Mouse (Mus musculus): ENCODE measurements around the gene Psmb1. TPM values are rescaled to one million over a fixed set of nuclear protein-coding genes. Genes with fewer than 3 reads are reported as not detected.

Gene Psmb1
- polyA plus RNA-seq, 1 experiment from 2014 or later: 223 TPM

GRCm38 (mm10) chr17:15528887-15529286 lies 29.3 kb upstream of the Psmb1 start:
- Histone ChIP-seq H3K4me1 (ENCODE audit: control insufficient read depth, insufficient read depth, low read length) (peaks cover 7% of the 10 kb centered on the region; the same call in 1 of the 2 replicates), H3K9ac (ENCODE audit: low read depth, low read length) (no peak overlapping the region), H3K27me3 (ENCODE audit: control insufficient read depth, insufficient read depth, low read length) (no peaks in the 10 kb centered on the region), H3K36me3 (ENCODE audit: control insufficient read depth, insufficient read depth, low read length) (peaks cover 2% of the 10 kb centered on the region; the same call in 1 of the 2 replicates), H3K9me3 (replicated peaks; ENCODE audit: control insufficient read depth, low read length) (no peaks in the 10 kb centered on the region), H3K27ac (ENCODE audit: low read depth, low read length) (no peak overlapping the region), H3K4me3 (ENCODE audit: low read depth, low read length) (no peak overlapping the region), H3K4me2 (no peak overlapping the region)
- 79% methylated on average over 2 of the region's 2 CpGs for WGBS (ENCODE audit: insufficient replicate concordance)
- no peak for ATAC-seq (replicated peaks; ENCODE audit: insufficient number of reproducible peaks, low FRiP score, low TSS enrichment)

DNA sequence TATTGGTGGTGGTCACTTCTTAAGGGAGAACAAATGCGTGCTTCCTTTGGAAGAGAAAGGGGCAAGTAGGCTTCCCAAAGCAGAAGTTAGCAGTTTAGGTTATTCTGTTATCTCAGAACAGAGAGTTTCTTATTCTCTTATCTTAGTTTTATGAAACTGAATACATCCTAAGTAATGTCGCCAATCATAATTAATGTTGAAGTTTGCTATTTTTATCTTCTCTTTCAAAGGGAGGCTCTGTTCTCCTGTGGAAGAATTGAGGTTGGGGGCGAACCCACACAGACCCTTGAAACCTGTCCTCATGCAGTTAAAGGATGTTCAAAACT lies 28.2 kb upstream of the Psmb1 start:
- no peaks in the 10 kb centered on the region for H3K27me3 ChIP-seq (ENCODE audit: control insufficient read depth, insufficient read depth, low read length)
- H3K9ac ChIP-seq (ENCODE audit: low read depth, low read length): peak overlapping the region; percentile 92
- peak overlapping the region; percentile 85 for H3K4me2 ChIP-seq
- H3K36me3 ChIP-seq (ENCODE audit: control insufficient read depth, insufficient read depth, low read length): peaks cover 2% of the 10 kb centered on the region; the same call in 1 of the 2 replicates
- ATAC-seq (replicated peaks; ENCODE audit: insufficient number of reproducible peaks, low FRiP score, low TSS enrichment): no peak
- 49% methylated on average over 3 of the region's 3 CpGs for WGBS (ENCODE audit: insufficient replicate concordance)
- no peaks in the 10 kb centered on the region for H3K9me3 ChIP-seq (replicated peaks; ENCODE audit: control insufficient read depth, low read length)
- H3K4me3 ChIP-seq (ENCODE audit: low read depth, low read length): peak overlapping the region; percentile 89
- 0 out of 2 replicates have a peak overlapping the region, but pooled peaks have one; percentile 78 for H3K27ac ChIP-seq (ENCODE audit: low read depth, low read length)
- H3K4me1 ChIP-seq (ENCODE audit: control insufficient read depth, insufficient read depth, low read length): peaks cover 7% of the 10 kb centered on the region; the same call in 1 of the 2 replicates

DNA sequence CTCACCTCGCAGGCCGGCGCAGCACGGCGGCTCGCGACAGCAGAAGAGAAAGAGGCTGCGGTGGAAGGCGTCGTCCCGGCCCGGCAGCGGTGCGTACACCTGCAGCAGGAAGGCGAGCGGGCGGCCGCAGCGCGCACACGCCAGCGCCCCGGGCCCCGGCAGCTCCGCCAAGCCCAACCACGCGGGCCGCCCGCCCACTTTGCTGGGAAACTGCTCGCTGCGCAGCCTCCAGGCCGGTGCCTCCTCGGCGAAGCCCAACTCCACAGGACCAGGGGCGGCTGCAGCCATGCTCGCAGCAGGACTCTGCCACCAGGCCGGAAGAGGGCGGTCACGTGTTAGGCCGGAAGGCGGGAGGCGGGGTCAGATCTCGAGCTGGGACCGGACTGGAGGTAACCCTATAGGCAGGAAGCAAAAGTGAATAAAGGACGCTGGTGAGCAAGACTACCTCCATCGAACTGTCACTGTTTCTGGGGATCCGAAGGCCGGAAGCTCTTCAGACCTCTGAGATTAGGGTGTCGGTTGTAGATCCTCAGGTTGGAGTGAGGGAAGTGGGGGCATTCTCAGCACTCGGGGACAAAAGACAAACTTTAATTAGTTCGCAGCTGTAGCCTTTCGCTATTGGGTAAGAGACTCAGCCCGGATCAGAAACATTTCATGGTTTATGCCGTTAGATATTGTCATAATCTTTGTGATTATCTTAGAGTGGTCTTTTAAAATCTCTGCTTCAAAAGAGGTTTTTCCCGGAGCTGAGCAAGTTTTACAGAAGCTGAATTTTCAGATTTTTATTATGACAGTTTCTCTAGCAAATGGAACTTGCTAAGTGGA lies 27.6 kb upstream of the Psmb1 start, which contains the start of gene Pdcd2:
Pdcd2 (minus strand) TSS at position 316 of the 825 bp plus-strand sequence.
- under 1% methylated on average over 54 of the region's 55 CpGs for WGBS (ENCODE audit: insufficient replicate concordance)
- peak within 1 kb of the TSS; percentile 78 for H3K27ac ChIP-seq (ENCODE audit: low read depth, low read length)

DNA sequence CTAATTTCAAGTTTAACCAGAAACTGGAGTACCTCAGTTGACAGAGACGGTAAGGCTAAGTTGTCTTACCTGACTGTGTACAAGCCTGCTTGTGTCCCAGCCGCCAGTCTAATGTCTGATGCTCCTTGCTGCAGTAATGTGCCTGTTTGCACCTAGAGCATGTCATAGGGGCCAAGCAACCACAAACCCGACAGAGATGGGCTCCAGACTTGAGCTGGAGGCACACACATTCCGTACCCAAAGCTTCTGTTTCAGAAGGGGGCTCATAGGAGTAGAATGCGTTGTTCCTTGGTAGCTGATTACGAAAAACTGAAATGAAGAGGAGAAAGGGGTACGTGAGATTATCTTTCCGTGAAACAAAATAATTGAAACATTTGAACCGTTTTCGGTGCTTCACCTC lies 26.8 kb upstream of the Psmb1 start:
- peak overlapping the region; percentile 85 for H3K4me2 ChIP-seq
- peaks cover 6% of the 10 kb centered on the region for H3K36me3 ChIP-seq (ENCODE audit: control insufficient read depth, insufficient read depth, low read length)
- no peak for ATAC-seq (replicated peaks; ENCODE audit: insufficient number of reproducible peaks, low FRiP score, low TSS enrichment)
- WGBS (ENCODE audit: insufficient replicate concordance): 15% methylated on average over 10 of the region's 10 CpGs
- no peaks in the 10 kb centered on the region for H3K27me3 ChIP-seq (ENCODE audit: control insufficient read depth, insufficient read depth, low read length)
- H3K4me1 ChIP-seq (ENCODE audit: control insufficient read depth, insufficient read depth, low read length): peaks cover 7% of the 10 kb centered on the region; the same call in 1 of the 2 replicates
- H3K4me3 ChIP-seq (ENCODE audit: low read depth, low read length): peak overlapping the region; percentile 89
- H3K9me3 ChIP-seq (replicated peaks; ENCODE audit: control insufficient read depth, low read length): no peaks in the 10 kb centered on the region
- H3K27ac ChIP-seq (ENCODE audit: low read depth, low read length): no peak overlapping the region
- H3K9ac ChIP-seq (ENCODE audit: low read depth, low read length): peak overlapping the region; percentile 92

More for the DNA sequence above, 27.6 kb upstream of the Psmb1 start, which contains the start of gene Pdcd2:
- peak within 1 kb of the TSS; percentile 85 for H3K4me2 ChIP-seq
- peaks cover 7% of the 10 kb centered on the region; the same call in 1 of the 2 replicates for H3K4me1 ChIP-seq (ENCODE audit: control insufficient read depth, insufficient read depth, low read length)
- no peaks in the 10 kb centered on the region for H3K27me3 ChIP-seq (ENCODE audit: control insufficient read depth, insufficient read depth, low read length)
- H3K4me3 ChIP-seq (ENCODE audit: low read depth, low read length): peak within 1 kb of the TSS; percentile 89
- no peaks in the 10 kb centered on the region for H3K9me3 ChIP-seq (replicated peaks; ENCODE audit: control insufficient read depth, low read length)
- H3K36me3 ChIP-seq (ENCODE audit: control insufficient read depth, insufficient read depth, low read length): peaks cover 2% of the 10 kb centered on the region; the same call in 1 of the 2 replicates
- H3K9ac ChIP-seq (ENCODE audit: low read depth, low read length): peak within 1 kb of the TSS; percentile 92
- ATAC-seq (replicated peaks; ENCODE audit: insufficient number of reproducible peaks, low FRiP score, low TSS enrichment): peak; percentile 99

- WGBS (ENCODE audit: insufficient replicate concordance): 97% methylated on average over 1 of the region's 1 CpGs
- Histone ChIP-seq H3K36me3 (ENCODE audit: control insufficient read depth, insufficient read depth, low read length) (peaks cover 30% of the 10 kb centered on the region), H3K4me2 (no peak overlapping the region), H3K4me1 (ENCODE audit: control insufficient read depth, insufficient read depth, low read length) (no peaks in the 10 kb centered on the region), H3K9ac (ENCODE audit: low read depth, low read length) (no peak overlapping the region), H3K27me3 (ENCODE audit: control insufficient read depth, insufficient read depth, low read length) (no peaks in the 10 kb centered on the region), H3K9me3 (replicated peaks; ENCODE audit: control insufficient read depth, low read length) (no peaks in the 10 kb centered on the region), H3K4me3 (ENCODE audit: low read depth, low read length) (no peak overlapping the region), H3K27ac (ENCODE audit: low read depth, low read length) (no peak overlapping the region)
- no peak for ATAC-seq (replicated peaks; ENCODE audit: insufficient number of reproducible peaks, low FRiP score, low TSS enrichment)
Measured at GRCm38 (mm10) chr17:15518766-15519165, 19.2 kb upstream of the Psmb1 start.

DNA sequence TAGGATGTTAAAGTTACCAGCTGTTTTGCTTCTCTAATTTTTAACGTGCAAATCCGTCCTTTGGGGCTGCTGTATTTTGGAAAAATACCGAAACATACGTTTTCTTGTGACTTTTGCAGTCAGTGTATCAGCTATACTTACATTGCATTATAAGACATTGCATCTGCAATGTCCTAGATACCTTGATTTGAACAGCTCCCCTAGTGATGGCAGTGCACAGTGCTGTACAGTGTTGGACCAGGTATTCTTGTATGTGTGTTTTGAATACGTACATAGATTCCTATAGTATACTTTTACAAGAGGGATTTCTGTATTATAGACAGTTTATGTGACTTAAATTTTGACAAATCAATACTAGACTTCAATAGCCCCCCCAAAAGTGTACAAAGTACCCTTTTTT lies 18.6 kb upstream of the Psmb1 start:
- no peak for ATAC-seq (replicated peaks; ENCODE audit: insufficient number of reproducible peaks, low FRiP score, low TSS enrichment)
- Histone ChIP-seq H3K27ac (ENCODE audit: low read depth, low read length) (no peak overlapping the region), H3K4me3 (ENCODE audit: low read depth, low read length) (no peak overlapping the region), H3K9me3 (replicated peaks; ENCODE audit: control insufficient read depth, low read length) (no peaks in the 10 kb centered on the region), H3K27me3 (ENCODE audit: control insufficient read depth, insufficient read depth, low read length) (no peaks in the 10 kb centered on the region), H3K4me1 (ENCODE audit: control insufficient read depth, insufficient read depth, low read length) (no peaks in the 10 kb centered on the region), H3K9ac (ENCODE audit: low read depth, low read length) (no peak overlapping the region), H3K4me2 (no peak overlapping the region), H3K36me3 (ENCODE audit: control insufficient read depth, insufficient read depth, low read length) (peaks cover 30% of the 10 kb centered on the region)
- 93% methylated on average over 5 of the region's 5 CpGs for WGBS (ENCODE audit: insufficient replicate concordance)

- Histone ChIP-seq H3K36me3 (ENCODE audit: control insufficient read depth, insufficient read depth, low read length) (peaks cover 30% of the 10 kb centered on the region), H3K27ac (ENCODE audit: low read depth, low read length) (no peak overlapping the region), H3K4me2 (no peak overlapping the region), H3K4me3 (ENCODE audit: low read depth, low read length) (no peak overlapping the region), H3K9me3 (replicated peaks; ENCODE audit: control insufficient read depth, low read length) (no peaks in the 10 kb centered on the region), H3K9ac (ENCODE audit: low read depth, low read length) (no peak overlapping the region), H3K4me1 (ENCODE audit: control insufficient read depth, insufficient read depth, low read length) (no peaks in the 10 kb centered on the region), H3K27me3 (ENCODE audit: control insufficient read depth, insufficient read depth, low read length) (no peaks in the 10 kb centered on the region)
- no peak for ATAC-seq (replicated peaks; ENCODE audit: insufficient number of reproducible peaks, low FRiP score, low TSS enrichment)
- WGBS (ENCODE audit: insufficient replicate concordance): 54% methylated on average over 5 of the region's 5 CpGs
Measured at GRCm38 (mm10) chr17:15517776-15518175, 18.2 kb upstream of the Psmb1 start.

GRCm38 (mm10) chr17:15510694-15511093 lies 11.1 kb upstream of the Psmb1 start:
- WGBS (ENCODE audit: insufficient replicate concordance): 93% methylated on average over 2 of the region's 2 CpGs
- no peak overlapping the region for H3K4me3 ChIP-seq (ENCODE audit: low read depth, low read length)
- H3K4me2 ChIP-seq: no peak overlapping the region
- no peaks in the 10 kb centered on the region for H3K4me1 ChIP-seq (ENCODE audit: control insufficient read depth, insufficient read depth, low read length)
- no peak overlapping the region for H3K27ac ChIP-seq (ENCODE audit: low read depth, low read length)
- H3K9me3 ChIP-seq (replicated peaks; ENCODE audit: control insufficient read depth, low read length): no peaks in the 10 kb centered on the region
- peaks cover 62% of the 10 kb centered on the region for H3K36me3 ChIP-seq (ENCODE audit: control insufficient read depth, insufficient read depth, low read length)
- ATAC-seq (replicated peaks; ENCODE audit: insufficient number of reproducible peaks, low FRiP score, low TSS enrichment): no peak
- no peaks in the 10 kb centered on the region for H3K27me3 ChIP-seq (ENCODE audit: control insufficient read depth, insufficient read depth, low read length)
- no peak overlapping the region for H3K9ac ChIP-seq (ENCODE audit: low read depth, low read length)
